Mouse (Mus musculus) retina, postnatal 7 days (tissue): ENCODE measurements around the gene Fam243.

Experiments
- DNase-seq: peaks from one replicate; pipeline ENCODE4 v3.0.0-alpha.2; 2012; ENCODE audit warnings: low read depth, low spot score

Gene Fam243

DNA sequence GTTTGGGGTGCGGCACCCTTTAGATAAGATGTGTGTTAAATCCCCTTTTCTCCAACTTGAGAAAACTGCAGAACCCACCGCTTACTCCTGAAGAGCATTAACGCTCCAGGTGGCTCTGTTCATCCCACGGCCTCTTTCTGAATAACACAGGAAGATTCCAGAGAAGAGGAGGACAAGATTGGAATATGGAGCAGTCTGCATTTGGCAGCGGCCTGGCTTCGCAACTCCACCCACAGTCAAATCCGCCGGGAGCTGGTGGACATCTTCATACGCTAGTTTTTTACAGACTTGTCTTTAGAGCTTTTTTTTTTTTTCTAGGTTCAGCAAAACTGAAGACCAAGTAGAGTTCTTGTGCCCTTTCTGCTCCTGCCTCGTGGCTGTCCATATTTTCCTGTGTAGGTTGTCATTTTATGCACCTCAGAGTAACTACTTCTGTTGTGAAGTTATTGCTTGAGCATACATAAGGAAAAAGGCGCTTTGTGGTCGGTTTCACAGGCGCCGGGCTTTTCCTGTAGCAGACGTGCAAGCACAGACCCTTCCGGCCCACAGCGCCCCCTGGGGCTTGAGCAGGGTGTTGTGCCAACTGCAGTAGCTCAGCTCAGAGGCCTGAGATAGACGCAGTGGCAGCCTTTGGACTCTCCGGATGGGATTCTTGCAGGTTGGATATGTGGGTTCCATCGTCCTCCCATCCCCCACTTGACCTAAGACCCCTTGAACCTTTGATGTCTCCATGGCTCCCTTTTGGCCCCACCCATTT lies 1.7 kb downstream of the Fam243 start:
- no peak for DNase-seq

GRCm38 (mm10) chr16:92316049-92316738 lies 5.0 kb downstream of the Fam243 start:
- no peak for DNase-seq

DNA sequence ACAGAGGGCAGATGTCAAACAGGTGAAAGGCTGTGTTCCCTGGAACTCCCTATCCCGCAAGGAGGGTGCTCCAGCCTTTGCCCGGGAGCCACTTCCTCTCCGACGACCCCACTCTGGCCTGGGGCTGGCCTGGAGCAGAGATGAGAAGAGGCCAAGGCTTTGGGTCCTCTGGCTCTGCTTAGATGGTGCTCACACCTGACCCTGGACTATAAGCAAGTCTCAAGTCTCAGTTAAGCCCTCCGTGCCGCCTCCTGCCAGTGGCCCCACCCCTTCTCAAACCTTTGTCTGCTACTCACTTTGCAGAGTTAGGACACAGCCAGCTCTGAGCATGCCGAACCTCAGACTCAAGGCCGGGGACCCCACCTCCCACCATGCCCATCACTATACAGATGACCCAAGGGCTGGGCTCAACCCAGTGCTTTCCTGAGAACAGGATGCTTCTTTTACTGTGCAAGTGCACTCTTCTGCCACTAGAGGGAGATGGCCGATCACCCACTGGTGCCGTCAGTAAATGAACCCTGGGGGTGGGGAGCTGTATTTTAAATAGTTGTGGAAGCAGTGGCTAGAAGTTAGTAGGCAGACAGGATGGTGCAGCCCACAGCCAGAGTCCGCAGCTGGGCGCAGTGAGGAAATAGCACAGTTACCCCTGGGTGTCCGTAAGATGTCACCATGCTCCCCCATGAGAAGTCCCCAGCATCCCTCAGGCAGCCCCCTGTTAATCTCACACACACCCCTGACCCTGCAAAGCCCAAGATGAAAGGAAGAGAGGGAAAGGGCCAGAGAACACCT lies 7.1 kb downstream of the Fam243 start:
- DNase-seq = peak; percentile 43

DNA sequence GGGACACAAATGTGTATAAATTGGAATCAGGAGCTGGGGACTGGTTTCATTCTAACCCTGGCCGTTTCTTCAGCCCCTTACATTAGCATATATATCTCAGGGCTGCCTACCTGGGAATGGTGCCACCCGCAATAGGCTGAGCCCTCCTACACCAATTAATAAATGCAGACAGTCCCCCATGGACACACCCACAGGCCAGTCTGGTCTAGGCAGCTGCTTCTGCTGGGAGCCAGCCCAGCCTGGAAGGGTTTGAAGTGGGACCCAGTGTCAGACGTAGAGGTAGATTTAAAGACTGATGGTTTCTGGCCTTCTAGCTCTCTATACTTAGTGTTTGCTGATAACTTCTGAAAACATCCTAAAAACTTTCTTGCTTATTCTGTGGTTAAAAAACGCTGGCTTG lies 12.1 kb downstream of the Fam243 start:
- no peak for DNase-seq

GRCm38 (mm10) chr16:92307947-92308346 lies 13.3 kb downstream of the Fam243 start:
- no peak for DNase-seq

- DNase-seq = no peak
Observed at GRCm38 (mm10) chr16:92305519-92305918, 15.7 kb downstream of the Fam243 start.

GRCm38 (mm10) chr16:92302506-92302905 lies 18.7 kb downstream of the Fam243 start:
- no peak for DNase-seq

- DNase-seq = no peak
Observed at GRCm38 (mm10) chr16:92301989-92302388, 19.3 kb downstream of the Fam243 start.

- no peak for DNase-seq
Observed at GRCm38 (mm10) chr16:92301412-92301806, 19.8 kb downstream of the Fam243 start.

- DNase-seq = peak; percentile 97
Observed at GRCm38 (mm10) chr16:92300649-92301411, 20.4 kb downstream of the Fam243 start, which contains the start of gene Smim11. Smim11 (plus strand) TSS chr16:92301286.

- no peak for DNase-seq
Observed at GRCm38 (mm10) chr16:92295328-92295727, 25.9 kb downstream of the Fam243 start.

DNA sequence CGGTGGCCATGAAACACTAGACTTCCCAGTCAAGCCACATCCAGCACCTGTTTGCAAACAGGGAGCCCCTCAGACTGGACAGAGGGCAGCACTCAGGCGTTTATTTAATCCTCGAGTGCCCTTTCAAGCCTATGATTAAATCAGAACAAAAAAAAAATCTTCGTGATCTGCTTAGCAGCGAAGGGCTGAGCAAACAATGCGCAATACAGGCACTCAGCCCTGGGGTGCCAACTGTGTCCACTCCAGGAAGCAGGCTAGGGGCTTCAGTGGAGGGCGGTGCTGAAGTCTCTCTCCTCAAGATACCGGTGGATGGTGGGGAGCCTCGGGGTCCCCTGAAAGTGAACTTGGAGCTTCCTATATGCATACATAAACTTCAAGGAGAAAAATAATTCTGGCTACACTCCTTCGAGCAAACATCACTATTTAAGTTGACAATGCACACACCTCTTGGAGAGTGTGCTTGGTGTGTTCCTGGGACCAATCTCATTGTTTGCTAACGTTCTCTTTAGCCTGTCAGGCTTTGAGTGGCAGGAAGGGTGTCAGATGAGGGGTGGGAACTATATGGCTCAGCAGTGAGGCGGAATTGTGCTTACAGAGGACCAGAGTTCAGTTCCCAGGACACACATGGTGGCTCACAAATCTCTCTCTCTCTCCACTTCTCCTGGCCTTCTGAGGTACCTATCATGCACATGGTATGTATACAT lies 26.8 kb downstream of the Fam243 start:
- DNase-seq = no peak

GRCm38 (mm10) chr16:92292101-92292500 lies 29.1 kb downstream of the Fam243 start, which contains the start of gene Kcne2:
Kcne2 (plus strand) TSS chr16:92292389.
- no peak for DNase-seq

DNA sequence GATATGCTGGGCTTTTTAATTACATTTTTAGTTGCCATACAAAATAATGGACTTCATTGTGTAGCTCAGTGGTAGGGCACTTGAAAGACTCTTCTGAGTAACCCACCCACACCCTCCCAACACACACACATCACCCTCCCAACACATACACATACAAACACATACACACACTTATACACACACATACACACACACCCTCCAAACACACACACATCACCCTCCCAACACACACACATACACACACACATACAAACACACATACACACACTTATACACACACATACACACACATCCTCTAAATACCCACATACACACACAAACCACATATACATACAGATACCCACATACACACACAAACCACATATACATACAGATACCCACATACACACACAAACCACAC lies 31.2 kb downstream of the Fam243 start:
- DNase-seq = no peak

DNA sequence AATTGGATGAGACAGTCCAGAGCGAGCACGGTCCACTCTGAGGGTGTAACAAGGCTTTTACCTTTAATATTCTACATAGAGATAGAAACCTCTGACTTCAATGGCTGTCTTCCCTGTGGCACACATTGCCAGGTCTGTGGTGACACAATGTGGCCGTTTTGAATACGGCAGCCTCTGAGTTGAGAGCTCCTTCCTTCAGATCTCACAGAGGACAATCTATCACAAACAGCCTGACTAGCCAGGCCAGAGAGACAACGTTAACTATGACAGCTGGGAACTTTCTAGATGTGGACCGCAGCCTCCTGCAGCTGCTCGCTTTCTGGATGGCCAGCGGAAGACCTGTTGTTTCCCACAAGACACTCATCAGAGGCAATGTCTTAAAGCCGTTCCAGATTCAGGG lies 32.5 kb downstream of the Fam243 start:
- DNase-seq = no peak

- peak; percentile 73 for DNase-seq
Observed at GRCm38 (mm10) chr16:92286609-92287008, 34.6 kb downstream of the Fam243 start.

GRCm38 (mm10) chr16:92285068-92285467 lies 36.2 kb downstream of the Fam243 start:
- no peak for DNase-seq

DNA sequence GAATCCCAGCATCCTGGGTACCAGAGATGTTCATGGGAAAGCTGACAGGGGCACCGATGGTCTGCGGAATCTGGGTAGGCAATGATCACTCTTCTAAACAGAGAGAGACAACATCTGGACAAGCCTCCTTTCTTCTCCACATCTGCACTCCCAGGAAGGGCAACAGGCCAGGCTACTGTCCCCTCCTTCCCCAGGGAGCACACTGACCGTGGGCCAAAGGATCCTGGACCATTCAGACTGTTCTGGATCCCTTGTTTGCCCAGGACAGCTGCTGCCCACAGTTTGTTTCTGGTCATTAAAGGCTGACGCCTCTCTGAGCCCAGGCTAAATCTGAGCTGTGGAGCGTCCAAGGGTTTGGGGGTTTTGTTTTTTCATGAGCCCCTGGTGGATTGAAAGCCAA lies 38.6 kb downstream of the Fam243 start:
- DNase-seq = no peak

GRCm38 (mm10) chr16:92275526-92275925 lies 45.7 kb downstream of the Fam243 start:
- DNase-seq = no peak

DNA sequence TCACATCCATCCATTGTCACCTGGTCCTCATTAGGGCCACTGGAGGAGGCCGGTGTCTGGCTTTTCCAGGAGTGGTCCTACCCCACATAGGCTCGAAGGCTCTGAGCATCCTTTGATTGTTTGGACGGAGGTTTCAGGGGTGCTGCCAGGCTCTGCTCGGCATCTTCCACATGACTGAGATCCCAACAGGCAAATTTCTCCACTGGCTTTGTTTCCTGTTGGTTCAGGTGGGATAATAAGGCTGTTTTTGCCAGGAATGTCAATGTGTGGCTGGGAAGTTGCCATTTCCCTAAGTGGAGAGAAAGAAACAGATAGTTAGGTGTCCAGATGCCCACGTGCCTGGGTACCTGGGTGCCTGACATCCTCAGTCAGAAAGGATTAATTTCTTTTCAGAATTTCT lies 46.7 kb downstream of the Fam243 start:
- DNase-seq = no peak
